Mouse (Mus musculus): ENCODE measurements around the gene Vmn2r50.
"Not testable (repeated sequence)": the region's sequence is repeated elsewhere in the genome, so short reads cannot be mapped to it uniquely, and the experiment has no call there.

GRCm38 (mm10) chr7:10053196-10053595, at the start of gene Vmn2r50:
- TF ChIP-seq CTCF, POLR2A (IDR thresholded peaks at IDR 0.05; ENCODE audit: insufficient read depth, low read depth, low read length): not testable (repeated sequence)
